Comparison of ENCODE assay signal across 8 mouse cellular contexts in genomic region chr5:128482617-128483440, GRCm38 (mm10). TPM values are rescaled to one million over a fixed set of nuclear protein-coding genes. Genes with fewer than 3 reads are reported as not detected.
DNase-seq lines count a peak whose midpoint lies in the region; ATAC-seq and TF ChIP-seq lines count a peak whose summit lies in the region.

No protein-coding gene starts in this region.

- H3K4me3 ChIP-seq in intestine, embryonic 14.5 days (ENCODE audit: low read depth, low read length): no peak overlapping the region
- H3K4me3 ChIP-seq in intestine, postnatal 0 days (ENCODE audit: low read depth, low read length): no peak overlapping the region
- peak overlapping the region; percentile 47 for H3K4me3 ChIP-seq in hindbrain, embryonic 10.5 days

- TF ChIP-seq CTCF in intestine, postnatal 0 days (IDR thresholded peaks at IDR 0.05; ENCODE audit: low read depth): no peak

- ATAC-seq in intestine, embryonic 14.5 days (replicated peaks; ENCODE audit: low FRiP score, low TSS enrichment, low read depth): no peak
- no peak for ATAC-seq in intestine, postnatal 0 days
- ATAC-seq in erythroblast, adult 5-6 weeks (replicated peaks; ENCODE audit: low FRiP score, poor library complexity, severe bottlenecking): no peak

- no peak overlapping the region for H3K27ac ChIP-seq in intestine, embryonic 14.5 days (ENCODE audit: low read depth)
- no peak overlapping the region for H3K27ac ChIP-seq in intestine, postnatal 0 days (ENCODE audit: low read depth, low read length)
- peak overlapping the region; percentile 78 for H3K27ac ChIP-seq in hindbrain, embryonic 10.5 days

- H3K9me3 ChIP-seq in intestine, embryonic 14.5 days (ENCODE audit: control insufficient read depth, low read length): no peaks in the 10 kb centered on the region
- no peaks in the 10 kb centered on the region for H3K9me3 ChIP-seq in intestine, postnatal 0 days (ENCODE audit: control insufficient read depth)
- no peaks in the 10 kb centered on the region for H3K9me3 ChIP-seq in hindbrain, embryonic 10.5 days

- peak; percentile 52 for DNase-seq in intestine, embryonic 14.5 days (ENCODE audit: low spot score)
- peak; percentile 59 for DNase-seq in embryo, embryonic 10 days (ENCODE audit: low spot score)
- DNase-seq in hindbrain, embryonic 10.5 days (ENCODE audit: low spot score): peak; percentile 63
- DNase-seq in neural tube, embryonic 10.5 days (ENCODE audit: extremely low spot score, low spot score): peak; percentile 49
- no peak for DNase-seq in spleen, adult 12 weeks (ENCODE audit: low spot score)
- DNase-seq in liver: no peak

- no peak overlapping the region for H3K9ac ChIP-seq in intestine, embryonic 14.5 days (ENCODE audit: low read length)
- H3K9ac ChIP-seq in intestine, postnatal 0 days (ENCODE audit: low read depth, low read length): no peak overlapping the region

- WGBS in intestine, embryonic 14.5 days: 5% methylated on average over 20 of the region's 20 CpGs
- WGBS in intestine, postnatal 0 days: 8% methylated on average over 20 of the region's 20 CpGs
- under 1% methylated on average over 20 of the region's 20 CpGs for WGBS in hindbrain, embryonic 10.5 days

- H3K4me1 ChIP-seq in intestine, embryonic 14.5 days (replicated peaks; ENCODE audit: control insufficient read depth, insufficient read depth, low read length): no peaks in the 10 kb centered on the region
- H3K4me1 ChIP-seq in intestine, postnatal 0 days (replicated peaks; ENCODE audit: control insufficient read depth, insufficient read depth, low read length): no peaks in the 10 kb centered on the region
- peaks cover 21% of the 10 kb centered on the region for H3K4me1 ChIP-seq in hindbrain, embryonic 10.5 days (replicated peaks)

- H3K4me2 ChIP-seq in intestine, embryonic 14.5 days (ENCODE audit: low read length): peak overlapping the region; percentile 23
- no peak overlapping the region for H3K4me2 ChIP-seq in intestine, postnatal 0 days (replicated peaks; ENCODE audit: low read depth)

- H3K36me3 ChIP-seq in intestine, embryonic 14.5 days (ENCODE audit: control insufficient read depth, insufficient read depth, low read length): no peaks in the 10 kb centered on the region
- no peaks in the 10 kb centered on the region for H3K36me3 ChIP-seq in intestine, postnatal 0 days (ENCODE audit: control insufficient read depth, insufficient read depth)
- no peaks in the 10 kb centered on the region for H3K36me3 ChIP-seq in hindbrain, embryonic 10.5 days

- peaks cover 22% of the 10 kb centered on the region for H3K27me3 ChIP-seq in intestine, embryonic 14.5 days (replicated peaks; ENCODE audit: control insufficient read depth, insufficient read depth, low read length)
- no peaks in the 10 kb centered on the region for H3K27me3 ChIP-seq in intestine, postnatal 0 days (replicated peaks; ENCODE audit: control insufficient read depth, insufficient read depth, low read length)
- H3K27me3 ChIP-seq in hindbrain, embryonic 10.5 days (ENCODE audit: insufficient read depth, poor library complexity, severe bottlenecking): peaks cover 27% of the 10 kb centered on the region

RNA-seq across cellular contexts. Expression of gene Tmem132d, which starts 50.0 kb away (rescaled TPM):
- 0.15 and 0.20 TPM in 2 replicates for polyA plus RNA-seq in intestine, embryonic 14.5 days (2014; fragmentation: Nextera tagmentation; extraction: Ambion mirVana)
- polyA plus RNA-seq in intestine, postnatal 0 days (2015; fragmentation: Nextera tagmentation; extraction: Ambion mirVana): 0.03 TPM in 1 of 2 replicates, not detected in the other
- polyA plus RNA-seq in hindbrain, embryonic 10.5 days (2016; fragmentation: Nextera tagmentation; extraction: Ambion mirVana): 0.36 and 0.54 TPM in 2 replicates
- not detected in 2 replicates for total RNA-seq in erythroblast, adult 5-6 weeks (2015; ENCODE audit: low replicate concordance)
- not detected in 2 replicates for total RNA-seq in erythroblast, adult 5-6 weeks (2017; ENCODE audit: low replicate concordance)

Comparison
In these comparisons a context has a peak if more than half of its experiments do, and no peak if none do; other contexts are left out.
1. DNase-seq: peak in intestine, embryonic 14.5 days (single experiment), embryo, embryonic 10 days (single experiment), hindbrain, embryonic 10.5 days (single experiment) and neural tube, embryonic 10.5 days (single experiment); none in spleen, adult 12 weeks (single experiment) and liver (single experiment).